Mouse (Mus musculus) neural tube, embryonic 12.5 days (tissue): ENCODE measurements around the gene Clic1. TPM values are rescaled to one million over a fixed set of nuclear protein-coding genes. Genes with fewer than 3 reads are reported as not detected.

ENCODE experiments used
- ATAC-seq: fragments of 200-750 bp; cut with Nextera tagmentation; 2 replicates; pipeline ENCODE4 v1.8.0; 2017; ENCODE audit warnings: low read depth, mild to moderate bottlenecking, moderate TSS enrichment, moderate library complexity; ENCODE audit not compliant: low FRiP score
- H3K27ac ChIP-seq: fragments of 300-500 bp; sonication (generic); 2 replicates; pipeline ENCODE4 v1.5.1; 2016
- H3K27me3 ChIP-seq: fragments of 300-500 bp; sonication (generic); replicated peaks from 2 replicates; pipeline ENCODE4 v1.6.1; 2016; ENCODE audit warnings: mild to moderate bottlenecking
- H3K36me3 ChIP-seq: fragments of 300-500 bp; sonication (generic); 2 replicates; pipeline ENCODE4 v1.6.1; 2016; ENCODE audit warnings: mild to moderate bottlenecking
- H3K4me1 ChIP-seq: fragments of 300-500 bp; sonication (generic); 2 replicates; pipeline ENCODE4 v1.6.1; 2016
- H3K4me2 ChIP-seq: fragments of 300-500 bp; sonication (generic); replicated peaks from 2 replicates; pipeline ENCODE4 v1.6.1; 2016; ENCODE audit warnings: mild to moderate bottlenecking
- H3K4me3 ChIP-seq: fragments of 300-500 bp; sonication (generic); 2 replicates; pipeline ENCODE4 v1.5.1; 2016
- H3K9ac ChIP-seq: fragments of 300-500 bp; sonication (generic); 2 replicates; pipeline ENCODE4 v1.6.1; 2016; ENCODE audit warnings: mild to moderate bottlenecking
- H3K9me3 ChIP-seq: fragments of 300-500 bp; sonication (generic); 2 replicates; pipeline ENCODE4 v1.6.1; 2016; ENCODE audit warnings: mild to moderate bottlenecking
- WGBS: fragments of 180-500 bp; shearing (Covaris S2); methylation state at CpG from one replicate; pipeline ENCODE4 v1.1.7; 2016; 5-methylcytosine and 5-hydroxymethylcytosine counted together
- polyA plus RNA-seq: library from polyadenylated mRNA; unstranded; fragments of >200 nt; fragmentation: Nextera tagmentation; extraction: Ambion mirVana; gene quantifications from 2 replicates; pipeline ENCODE4 v1.2.1, GENCODE M21; 2016

Clic1 gene
- polyA plus RNA-seq, 1 experiment from 2014 or later = 178 TPM

DNA sequence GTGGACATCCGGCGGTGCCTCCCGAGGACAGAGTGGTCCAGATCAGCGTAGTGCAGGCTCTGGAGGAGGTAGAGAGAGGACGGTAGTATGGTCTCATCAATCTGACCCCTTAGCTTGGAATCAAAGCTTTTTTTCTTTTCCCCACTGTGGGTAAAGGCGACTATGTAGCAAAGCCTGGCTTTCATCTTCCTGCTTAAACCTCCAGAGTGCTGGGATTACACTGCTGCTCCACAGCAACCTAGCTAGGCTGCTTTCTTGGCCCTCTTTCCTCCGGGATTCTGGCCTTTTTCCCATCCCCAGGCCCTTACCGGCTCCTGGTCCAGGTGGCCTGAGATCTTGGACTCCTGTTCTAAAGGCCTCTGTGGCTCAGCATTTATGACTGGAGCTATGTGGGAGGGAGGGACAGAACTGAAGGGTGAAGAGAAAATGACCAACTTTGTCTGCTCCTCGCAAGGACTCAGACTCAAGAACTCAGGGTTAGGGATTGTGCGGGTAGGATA, 14.7 kb downstream of the Clic1 start:
- H3K9me3 ChIP-seq = no peaks in the 10 kb centered on the region
- H3K9ac ChIP-seq = no peak overlapping the region
- peaks cover 31% of the 10 kb centered on the region for H3K4me1 ChIP-seq
- peaks cover 26% of the 10 kb centered on the region for H3K27me3 ChIP-seq
- H3K27ac ChIP-seq = no peak overlapping the region
- H3K4me2 ChIP-seq = peak overlapping the region; percentile 61
- ATAC-seq = no peak
- H3K36me3 ChIP-seq = peaks cover 27% of the 10 kb centered on the region
- 32% methylated on average over 10 of the region's 10 CpGs for WGBS
- peak overlapping the region; percentile 26; the same call in 1 of the 2 replicates for H3K4me3 ChIP-seq

DNA sequence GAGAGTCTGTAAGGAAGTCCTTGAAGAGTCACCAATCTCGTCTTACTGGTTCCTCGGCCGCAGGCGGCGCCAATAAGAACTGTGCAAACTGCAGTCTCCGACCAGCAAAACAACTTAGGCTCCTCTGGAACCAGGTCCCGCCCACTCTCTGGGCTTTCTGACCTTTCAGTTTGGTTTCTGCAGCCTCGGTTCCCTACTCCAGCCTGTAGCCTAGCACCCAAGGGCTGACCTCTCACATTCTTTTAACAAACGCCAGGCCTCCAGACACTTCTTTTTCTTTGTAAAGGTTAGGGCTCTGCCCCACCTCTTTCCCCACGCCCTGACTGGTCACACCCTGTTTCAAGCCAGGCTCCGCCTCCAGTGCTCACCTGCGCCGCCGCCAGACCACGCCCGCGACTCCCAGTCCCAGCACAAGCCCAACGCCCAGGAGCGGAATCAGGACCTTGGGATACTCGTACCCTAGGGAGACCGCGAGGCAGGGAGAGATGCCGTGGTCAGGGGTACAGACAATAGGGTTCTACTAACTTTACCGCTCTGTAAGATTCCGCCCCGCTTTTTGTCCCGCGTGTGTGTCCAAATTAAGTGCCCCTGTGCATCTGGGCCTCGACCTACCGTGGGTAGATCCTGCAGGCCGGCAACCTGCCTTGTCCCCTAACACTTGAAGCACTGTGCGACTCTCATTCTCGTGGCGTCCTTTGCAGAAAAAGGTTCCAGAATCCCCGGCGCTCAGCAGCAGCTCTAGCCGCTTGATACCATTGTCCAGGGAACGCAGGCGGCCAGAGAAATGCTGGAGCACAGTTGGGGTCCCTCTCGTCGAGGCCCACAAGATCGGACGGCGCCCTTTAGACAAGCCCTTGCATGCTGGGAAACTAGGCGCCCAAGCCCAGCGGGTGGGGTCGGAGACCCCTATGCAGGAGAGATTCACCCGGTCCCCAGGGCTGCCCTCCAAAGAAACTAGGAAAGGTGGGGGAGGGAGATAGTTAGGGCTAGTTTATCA, 15.5 kb downstream of the Clic1 start, which contains the start of gene Ly6g6c:
TSS of gene Ly6g6c (plus strand) at position 438 of the 997 bp plus-strand sequence.
- H3K4me3 ChIP-seq = peak within 1 kb of the TSS; percentile 26
- peak within 1 kb of the TSS; percentile 40; the same call in 1 of the 2 replicates for H3K9ac ChIP-seq
- peaks cover 24% of the 10 kb centered on the region for H3K4me1 ChIP-seq
- H3K4me2 ChIP-seq = peak within 1 kb of the TSS; percentile 61
- H3K36me3 ChIP-seq = peaks cover 27% of the 10 kb centered on the region
- no peak within 1 kb of the TSS for H3K27ac ChIP-seq
- no peaks in the 10 kb centered on the region for H3K9me3 ChIP-seq
- peaks cover 26% of the 10 kb centered on the region for H3K27me3 ChIP-seq
- no peak for ATAC-seq
- WGBS = 2% methylated on average over 48 of the region's 48 CpGs

DNA sequence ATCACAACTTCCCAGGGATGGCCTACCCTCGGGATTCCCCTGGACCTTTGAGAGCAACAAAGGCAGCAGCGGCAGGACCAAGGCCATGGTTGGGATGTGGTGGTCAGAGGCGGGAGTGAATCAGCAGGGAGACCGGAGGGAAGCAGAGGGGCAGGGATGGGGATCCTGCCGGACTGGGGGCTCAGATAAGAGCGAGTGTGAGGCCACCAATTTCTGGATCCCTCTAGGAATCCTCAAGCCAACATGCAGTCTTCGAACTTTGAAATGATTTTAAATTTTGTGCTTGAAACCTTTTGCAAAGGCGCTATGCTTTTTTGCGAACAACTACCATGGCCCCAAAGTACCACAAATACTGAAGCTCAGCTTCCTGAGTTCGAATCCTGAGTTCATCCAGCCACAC, 16.3 kb downstream of the Clic1 start, which contains the start of gene Mpig6b:
TSS of gene Mpig6b (minus strand) at position 101 of the 400 bp plus-strand sequence.
- peak within 1 kb of the TSS; percentile 26 for H3K4me3 ChIP-seq
- H3K4me2 ChIP-seq = peak within 1 kb of the TSS; percentile 61
- H3K9ac ChIP-seq = peak within 1 kb of the TSS; percentile 40; the same call in 1 of the 2 replicates
- no peak for ATAC-seq
- peaks cover 16% of the 10 kb centered on the region for H3K4me1 ChIP-seq
- no peak within 1 kb of the TSS for H3K27ac ChIP-seq
- WGBS = 49% methylated on average over 10 of the region's 10 CpGs
- no peaks in the 10 kb centered on the region for H3K9me3 ChIP-seq
- H3K36me3 ChIP-seq = peaks cover 21% of the 10 kb centered on the region
- peaks cover 26% of the 10 kb centered on the region for H3K27me3 ChIP-seq

DNA sequence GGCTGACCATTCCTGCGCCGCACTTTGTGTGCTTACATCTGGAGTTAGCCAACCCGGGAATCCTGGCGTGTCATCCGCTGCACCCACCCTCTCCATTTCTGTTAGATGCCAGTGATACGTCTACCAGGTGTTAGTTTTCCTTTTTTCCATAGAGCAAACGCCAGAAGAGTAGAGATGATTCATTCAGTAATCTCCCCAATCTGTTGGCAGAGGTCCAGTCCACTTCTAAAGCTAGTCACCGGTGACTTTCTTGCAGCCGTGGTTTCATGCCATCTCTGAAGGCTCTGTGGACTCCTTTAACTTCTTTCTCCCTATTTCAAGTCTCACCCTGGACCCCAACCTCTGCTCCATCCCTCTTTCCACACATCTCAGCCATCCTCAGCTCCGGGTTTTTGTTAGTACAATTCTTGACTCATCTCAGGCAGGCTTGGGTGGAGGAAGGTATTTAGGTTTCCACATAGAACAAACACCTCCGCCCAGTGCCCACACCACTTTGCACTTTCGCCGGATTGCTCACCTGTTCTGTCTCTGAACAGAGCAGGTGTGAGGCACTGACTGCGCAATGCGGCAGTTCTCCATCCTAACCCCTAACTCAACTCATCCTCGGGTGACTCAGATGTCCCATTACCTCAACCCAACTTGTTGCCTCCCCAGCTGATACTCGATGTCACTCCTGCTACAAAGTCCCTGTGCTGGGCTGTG, 18.6 kb downstream of the Clic1 start:
- 87% methylated on average over 17 of the region's 17 CpGs for WGBS
- no peak overlapping the region for H3K27ac ChIP-seq
- peaks cover 1% of the 10 kb centered on the region; the same call in 1 of the 2 replicates for H3K36me3 ChIP-seq
- no peaks in the 10 kb centered on the region for H3K9me3 ChIP-seq
- peaks cover 16% of the 10 kb centered on the region for H3K4me1 ChIP-seq
- peaks cover 26% of the 10 kb centered on the region for H3K27me3 ChIP-seq
- no peak for ATAC-seq
- H3K9ac ChIP-seq = no peak overlapping the region
- no peak overlapping the region for H3K4me2 ChIP-seq
- H3K4me3 ChIP-seq = no peak overlapping the region

DNA sequence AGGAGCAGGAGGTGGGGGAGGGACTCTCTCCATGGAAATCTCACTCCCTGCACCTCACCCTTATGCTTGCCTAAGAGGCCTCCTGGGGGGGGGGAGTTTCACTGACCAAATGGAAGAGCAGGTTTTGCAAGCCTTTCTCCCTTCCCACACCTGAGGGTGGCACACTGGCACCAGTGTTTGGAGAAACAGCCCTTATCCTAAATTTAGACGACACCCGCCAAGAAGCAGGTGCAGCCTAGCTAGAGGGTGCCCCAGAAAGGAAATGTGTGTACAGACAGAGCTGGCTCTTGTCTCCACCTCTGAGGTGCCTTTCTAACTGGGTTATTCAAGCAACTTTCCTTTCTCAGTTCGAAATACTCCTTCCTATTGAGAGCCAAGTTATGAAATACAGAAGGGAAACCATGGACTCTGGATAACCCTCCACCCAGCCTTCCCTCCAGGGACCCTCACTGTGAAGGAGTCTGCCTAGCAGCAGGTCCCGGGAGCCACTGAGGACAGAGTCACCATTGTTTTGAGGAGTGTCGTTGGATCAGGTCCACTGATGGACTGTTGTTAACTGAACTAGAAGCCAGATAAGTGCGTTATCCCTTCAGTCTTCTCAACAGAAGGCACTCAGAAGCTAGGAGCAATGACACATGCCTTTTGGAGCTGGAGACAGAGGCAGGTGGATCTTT, 20.9 kb downstream of the Clic1 start:
- WGBS = 58% methylated on average over 6 of the region's 6 CpGs
- no peak overlapping the region for H3K4me2 ChIP-seq
- no peak overlapping the region for H3K27ac ChIP-seq
- peaks cover 2% of the 10 kb centered on the region; the same call in 1 of the 2 replicates for H3K4me1 ChIP-seq
- no peak overlapping the region for H3K9ac ChIP-seq
- no peaks in the 10 kb centered on the region for H3K9me3 ChIP-seq
- no peak overlapping the region for H3K4me3 ChIP-seq
- H3K36me3 ChIP-seq = no peaks in the 10 kb centered on the region
- H3K27me3 ChIP-seq = peaks cover 16% of the 10 kb centered on the region
- ATAC-seq = no peak

DNA sequence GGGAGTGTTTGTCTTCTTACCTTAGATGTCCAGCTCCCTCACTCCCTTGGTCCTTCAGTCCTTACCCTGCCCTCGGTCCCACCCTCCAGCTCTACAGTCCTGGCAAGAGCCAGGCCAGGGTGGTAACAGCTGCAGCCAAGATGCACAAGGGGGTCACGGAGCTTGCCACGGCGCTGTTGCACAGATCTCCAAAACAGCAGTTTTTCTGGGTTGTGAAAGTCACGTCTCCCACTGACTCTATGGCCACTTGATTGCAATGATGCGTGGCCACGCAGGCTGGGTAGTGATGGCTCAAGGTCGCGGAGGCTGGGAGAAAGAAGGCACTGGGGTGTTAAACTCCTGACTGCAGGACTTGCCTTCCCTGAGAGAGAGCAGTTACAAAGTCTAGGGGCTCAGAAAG, 21.7 kb downstream of the Clic1 start:
- no peak for ATAC-seq
- Histone ChIP-seq H3K4me2 (no peak overlapping the region), H3K9ac (no peak overlapping the region), H3K36me3 (no peaks in the 10 kb centered on the region), H3K4me1 (0 out of 2 replicates have a peak, but pooled peaks cover 1% of the 10 kb centered on the region), H3K27ac (no peak overlapping the region), H3K4me3 (no peak overlapping the region), H3K9me3 (no peaks in the 10 kb centered on the region), H3K27me3 (peaks cover 11% of the 10 kb centered on the region)
- WGBS = 74% methylated on average over 9 of the region's 9 CpGs

DNA sequence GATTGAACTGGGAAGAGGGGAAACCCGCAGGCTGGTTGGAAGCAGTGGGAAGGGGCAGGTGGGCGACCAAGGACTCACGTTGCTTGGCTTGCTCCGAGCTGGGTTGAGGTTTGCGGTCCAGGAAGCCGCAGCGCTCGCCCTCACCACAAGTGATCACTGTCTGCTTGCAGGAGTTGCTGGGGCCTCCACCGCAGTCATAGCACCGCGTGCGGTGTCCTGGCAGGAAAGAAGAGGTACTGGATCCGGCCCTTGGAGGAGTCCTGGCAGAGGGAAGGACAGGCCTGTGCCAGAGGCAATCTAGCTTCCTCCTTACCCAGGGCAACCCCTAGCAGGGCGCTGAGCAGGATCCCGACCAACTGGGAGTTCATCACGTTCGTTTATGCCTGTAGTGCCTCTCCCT, 24.3 kb downstream of the Clic1 start:
- Histone ChIP-seq H3K4me3 (no peak overlapping the region), H3K36me3 (no peaks in the 10 kb centered on the region), H3K9ac (no peak overlapping the region), H3K27me3 (0 out of 2 replicates have a peak, but pooled peaks cover 2% of the 10 kb centered on the region), H3K9me3 (no peaks in the 10 kb centered on the region), H3K4me2 (no peak overlapping the region), H3K4me1 (peaks cover 18% of the 10 kb centered on the region), H3K27ac (no peak overlapping the region)
- ATAC-seq = no peak
- WGBS = 44% methylated on average over 17 of the region's 17 CpGs

DNA sequence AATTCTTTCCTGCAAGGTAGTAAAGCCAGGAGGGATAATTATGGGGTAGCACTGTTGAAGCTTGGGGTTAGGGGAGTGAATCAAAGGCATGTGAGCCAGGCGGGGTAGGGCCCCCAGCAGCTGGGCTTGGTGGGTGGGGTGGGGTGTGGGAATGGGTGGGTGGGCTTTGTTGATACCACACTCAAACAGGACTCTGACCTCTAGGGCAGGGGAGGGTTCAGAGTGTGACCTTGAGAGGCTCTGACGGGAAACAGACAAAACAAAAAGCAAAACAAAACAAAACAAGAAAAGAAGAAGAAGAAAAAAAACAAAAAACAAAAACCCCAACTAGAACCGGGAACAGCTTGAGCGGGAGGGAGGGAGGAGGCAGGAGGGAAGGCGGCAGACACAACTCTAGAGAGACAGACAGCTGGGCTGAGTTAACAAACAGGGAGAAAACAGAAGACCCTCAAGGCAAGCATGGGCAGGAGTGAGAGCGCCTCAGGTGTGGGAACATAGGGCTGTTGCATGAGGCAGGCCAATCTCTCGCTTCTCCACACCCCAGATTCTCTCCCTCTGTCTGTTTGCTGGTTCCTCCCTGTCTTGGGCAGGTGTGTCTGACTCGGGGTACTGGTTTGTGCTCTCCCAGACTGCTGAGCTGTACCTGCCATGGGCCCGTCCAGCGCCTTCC, 26.9 kb downstream of the Clic1 start, which contains the start of gene Ly6g6e:
TSS of gene Ly6g6e (plus strand) at position 396 of the 670 bp plus-strand sequence.
- Histone ChIP-seq H3K4me3 (peak within 1 kb of the TSS; percentile 7; the same call in 1 of the 2 replicates), H3K36me3 (no peaks in the 10 kb centered on the region), H3K27ac (no peak within 1 kb of the TSS), H3K27me3 (0 out of 2 replicates have a peak, but pooled peaks cover 2% of the 10 kb centered on the region), H3K9ac (peak within 1 kb of the TSS; percentile 45), H3K4me2 (peak within 1 kb of the TSS; percentile 54), H3K9me3 (no peaks in the 10 kb centered on the region), H3K4me1 (peaks cover 18% of the 10 kb centered on the region)
- WGBS = 26% methylated on average over 10 of the region's 10 CpGs
- ATAC-seq = no peak

DNA sequence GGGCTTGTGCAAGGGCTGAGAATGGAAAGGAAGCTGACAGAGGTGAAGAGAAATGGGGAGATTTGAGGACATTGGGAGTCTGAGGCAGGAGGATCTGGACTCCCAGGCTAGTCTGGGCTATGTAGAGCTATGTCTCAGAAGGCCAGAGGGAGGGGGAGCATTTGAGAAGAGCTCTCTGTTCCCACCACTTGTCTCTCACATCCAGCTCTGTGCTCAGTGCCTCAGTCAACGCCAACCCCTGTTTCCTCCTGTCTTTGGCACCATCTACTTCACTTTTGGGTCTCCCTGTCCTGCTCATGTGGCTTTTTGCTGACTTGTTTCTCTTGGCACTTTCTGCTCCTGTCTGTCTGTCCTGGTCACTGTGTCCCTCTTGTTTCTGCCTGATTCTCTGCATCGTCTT, 27.5 kb downstream of the Clic1 start:
- Histone ChIP-seq H3K4me1 (peaks cover 18% of the 10 kb centered on the region), H3K27ac (no peak overlapping the region), H3K27me3 (0 out of 2 replicates have a peak, but pooled peaks cover 2% of the 10 kb centered on the region), H3K4me3 (peak overlapping the region; percentile 7; the same call in 1 of the 2 replicates), H3K9ac (peak overlapping the region; percentile 45), H3K36me3 (no peaks in the 10 kb centered on the region), H3K4me2 (peak overlapping the region; percentile 54), H3K9me3 (no peaks in the 10 kb centered on the region)
- ATAC-seq = no peak
- 23% methylated on average over 2 of the region's 2 CpGs for WGBS

DNA sequence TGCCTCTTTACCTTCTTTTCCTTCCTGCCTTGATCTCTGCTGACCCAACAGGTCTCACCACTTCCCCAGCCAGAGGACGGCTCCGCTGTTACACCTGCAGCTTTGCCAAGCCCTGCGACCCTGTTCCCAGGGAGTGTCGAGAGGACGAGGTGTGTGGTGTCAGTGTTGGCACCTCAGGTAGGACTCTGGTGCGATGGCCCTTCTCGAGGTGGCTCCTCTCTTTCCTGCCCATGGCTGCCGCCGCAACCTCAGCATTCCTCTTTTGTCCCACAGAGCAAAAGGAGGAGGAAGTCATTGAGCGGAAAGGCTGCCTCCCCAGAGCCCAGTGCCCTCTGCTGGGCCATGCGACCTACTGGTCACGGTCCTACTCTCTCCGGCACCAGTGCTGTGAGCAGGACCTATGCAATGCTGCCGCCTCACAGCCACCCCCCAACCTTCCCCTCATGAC, 28.0 kb downstream of the Clic1 start, which contains the start of gene Ly6g6d:
TSS of gene Ly6g6d (minus strand) at position 280 of the 448 bp plus-strand sequence.
- Histone ChIP-seq H3K9ac (peak within 1 kb of the TSS; percentile 45), H3K27me3 (0 out of 2 replicates have a peak, but pooled peaks cover 2% of the 10 kb centered on the region), H3K4me3 (peak within 1 kb of the TSS; percentile 7; the same call in 1 of the 2 replicates), H3K27ac (no peak within 1 kb of the TSS), H3K36me3 (no peaks in the 10 kb centered on the region), H3K4me1 (peaks cover 18% of the 10 kb centered on the region), H3K9me3 (no peaks in the 10 kb centered on the region), H3K4me2 (peak within 1 kb of the TSS; percentile 54)
- 10% methylated on average over 14 of the region's 14 CpGs for WGBS
- ATAC-seq = no peak; the same call in 1 of the 2 replicates

DNA sequence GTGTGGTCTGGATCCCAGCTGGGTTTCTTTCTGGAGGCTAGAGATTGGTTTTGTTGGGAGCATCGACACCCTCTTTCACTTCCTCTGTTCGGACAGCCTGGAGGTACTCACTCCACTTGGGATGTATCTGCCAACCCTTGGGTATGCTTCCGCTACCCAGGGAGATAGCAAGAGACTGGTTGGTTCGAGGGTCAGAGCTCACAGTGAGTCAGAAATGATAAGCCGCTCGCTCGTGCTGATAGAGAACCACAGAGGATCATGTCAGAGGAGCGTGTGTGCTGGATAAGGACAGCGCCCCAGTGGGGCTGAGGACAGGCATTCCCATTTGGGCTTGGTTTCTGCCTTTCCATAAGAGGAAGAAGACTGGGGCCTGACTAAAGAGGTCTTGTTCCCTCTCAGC, 30.0 kb downstream of the Clic1 start:
- 80% methylated on average over 9 of the region's 9 CpGs for WGBS

More for the DNA sequence above, 30.0 kb downstream of the Clic1 start:
- H3K4me3 ChIP-seq = no peak overlapping the region
- no peaks in the 10 kb centered on the region for H3K36me3 ChIP-seq
- H3K9me3 ChIP-seq = no peaks in the 10 kb centered on the region
- H3K27ac ChIP-seq = no peak overlapping the region
- H3K4me2 ChIP-seq = no peak overlapping the region
- ATAC-seq = no peak
- H3K9ac ChIP-seq = no peak overlapping the region
- H3K27me3 ChIP-seq = 0 out of 2 replicates have a peak, but pooled peaks cover 2% of the 10 kb centered on the region
- H3K4me1 ChIP-seq = peaks cover 18% of the 10 kb centered on the region
